Mouse (Mus musculus) lung, adult 2 months (tissue): ENCODE measurements at regions not wholly inside any gene's neighbourhood (a gene's known extent, or its start where the extent isn't known, plus 50 kb on each side); places are given as distances from the start of the nearest gene placed in this dataset.

Source experiments
- DNase-seq: peaks from one replicate; pipeline ENCODE4 v3.0.0; 2022
- H3K4me1 ChIP-seq: fragments of 200-500 bp; 2 replicates; pipeline ENCODE4 v1.6.1; 2011; ENCODE audit warnings: low read length; ENCODE audit not compliant: control insufficient read depth, insufficient read depth
- H3K4me3 ChIP-seq: fragments of 200-500 bp; replicated peaks from 2 replicates; pipeline ENCODE3; 2011; ENCODE audit warnings: low read depth, mild to moderate bottlenecking, control low read depth, low read length; ENCODE audit errors: extremely low read depth
- CTCF ChIP-seq: fragments of 200-500 bp; IDR thresholded peaks from 2 replicates; pipeline ENCODE4 v1.5.1; 2011; ENCODE audit warnings: mild to moderate bottlenecking, low read length, control low read depth; ENCODE audit not compliant: insufficient read depth
- POLR2A ChIP-seq: fragments of 200-500 bp; IDR thresholded peaks from 2 replicates; pipeline ENCODE4 v1.6.1; 2011; ENCODE audit warnings: low read depth, mild to moderate bottlenecking, control low read depth, low read length, borderline replicate concordance; ENCODE audit errors: extremely low read depth
- WGBS: fragments of 180-500 bp; shearing (Covaris S2); methylation state at CpG from one replicate; pipeline ENCODE4 v1.1.7; 2018; 5-methylcytosine and 5-hydroxymethylcytosine counted together

DNA sequence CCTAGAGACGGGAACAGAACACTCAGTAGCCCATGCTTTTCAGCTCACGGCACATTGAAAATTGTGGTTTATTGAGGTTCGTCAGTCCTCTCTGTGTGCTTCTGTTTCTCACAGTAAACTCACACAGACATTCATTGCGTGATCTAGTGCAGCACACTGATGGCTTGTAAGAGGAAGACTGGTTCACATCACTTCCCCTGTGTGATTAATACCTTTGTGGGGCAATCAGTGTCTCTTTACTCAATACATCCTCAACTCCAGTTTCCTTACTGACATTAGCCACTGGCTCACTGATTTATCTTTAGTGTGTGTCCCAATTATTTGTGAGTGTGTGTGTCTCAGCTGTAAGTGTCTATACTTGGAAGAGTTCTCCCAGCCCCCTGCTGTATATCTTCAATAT, 162.2 kb downstream of the Dusp6 start:
- no peak for TF ChIP-seq CTCF
- TF ChIP-seq POLR2A = no peak
- DNase-seq = no peak
- no peak overlapping the region for H3K4me3 ChIP-seq
- H3K4me1 ChIP-seq = no peaks in the 10 kb centered on the region
- 89% methylated on average over 4 of the region's 4 CpGs for WGBS

DNA sequence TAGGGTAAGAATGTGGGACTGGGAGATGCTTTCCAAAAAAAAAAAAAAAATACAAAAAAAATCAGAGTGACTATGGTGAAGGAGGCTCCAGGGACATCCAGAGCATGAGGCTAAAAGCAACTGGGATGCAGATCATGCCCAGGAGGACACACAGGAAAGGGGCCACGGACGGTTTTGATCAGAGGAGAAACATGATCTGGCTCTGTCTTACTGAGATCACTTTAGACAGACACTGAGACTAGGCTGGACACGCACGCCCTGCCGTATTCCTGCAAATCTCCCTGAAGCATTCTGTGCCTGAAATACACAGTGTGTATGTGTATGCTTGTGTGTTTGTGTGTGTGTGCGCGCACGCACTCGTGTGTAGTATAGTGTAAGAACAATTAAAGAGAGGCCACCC, 167.1 kb downstream of the Dusp6 start:
- DNase-seq = no peak
- WGBS = 92% methylated on average over 9 of the region's 9 CpGs
- Histone ChIP-seq H3K4me3 (no peak overlapping the region), H3K4me1 (no peaks in the 10 kb centered on the region; the same call in 1 of the 2 replicates)
- TF ChIP-seq CTCF (no peak), POLR2A (no peak)

DNA sequence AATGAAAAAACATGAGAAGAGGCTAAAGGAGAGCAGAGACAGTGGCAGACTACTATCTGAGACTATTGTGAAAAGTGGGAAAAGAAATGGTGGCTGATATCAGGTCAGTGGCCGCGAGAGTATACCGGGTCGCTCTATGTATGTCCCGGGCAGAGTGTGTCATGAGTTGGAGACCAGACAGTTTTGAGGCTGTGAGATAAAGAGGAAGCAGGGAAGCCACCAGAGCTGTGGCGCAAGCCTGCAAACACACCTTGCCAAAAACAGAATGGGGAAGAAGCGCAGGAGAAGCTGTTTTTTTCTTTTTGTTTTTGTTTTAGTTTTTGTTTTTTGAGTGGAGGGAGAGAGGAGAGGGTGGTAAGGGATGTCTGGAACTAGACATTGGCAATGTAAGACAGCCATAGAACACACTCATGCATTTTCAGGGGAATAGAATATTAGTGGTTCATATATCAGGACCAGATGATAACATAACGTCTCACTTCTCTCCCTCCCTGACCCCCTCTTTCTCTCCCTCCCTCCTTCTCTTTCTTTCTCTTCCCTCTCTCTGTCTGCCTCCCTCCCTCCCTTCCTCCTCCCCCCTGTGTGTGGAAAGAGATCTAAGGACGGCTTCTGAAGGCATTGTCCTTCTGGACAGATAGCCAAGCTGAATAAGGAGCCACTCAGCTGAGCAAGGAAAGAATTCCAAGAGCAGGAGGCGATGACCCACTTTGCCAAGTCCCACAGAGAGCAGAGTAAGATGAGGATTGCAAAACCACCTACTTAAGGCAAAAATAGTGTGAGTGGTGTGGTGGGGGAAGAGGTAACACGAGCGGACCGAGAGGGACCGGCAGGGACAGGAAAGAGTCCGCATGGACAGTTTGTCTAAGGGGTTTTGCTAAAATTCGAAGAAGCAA, 167.9 kb downstream of the Dusp6 start:
- no peak overlapping the region for H3K4me3 ChIP-seq
- no peak for DNase-seq
- H3K4me1 ChIP-seq = no peaks in the 10 kb centered on the region; the same call in 1 of the 2 replicates
- 52% methylated on average over 16 of the region's 16 CpGs for WGBS
- TF ChIP-seq CTCF (no peak), POLR2A (no peak)

DNA sequence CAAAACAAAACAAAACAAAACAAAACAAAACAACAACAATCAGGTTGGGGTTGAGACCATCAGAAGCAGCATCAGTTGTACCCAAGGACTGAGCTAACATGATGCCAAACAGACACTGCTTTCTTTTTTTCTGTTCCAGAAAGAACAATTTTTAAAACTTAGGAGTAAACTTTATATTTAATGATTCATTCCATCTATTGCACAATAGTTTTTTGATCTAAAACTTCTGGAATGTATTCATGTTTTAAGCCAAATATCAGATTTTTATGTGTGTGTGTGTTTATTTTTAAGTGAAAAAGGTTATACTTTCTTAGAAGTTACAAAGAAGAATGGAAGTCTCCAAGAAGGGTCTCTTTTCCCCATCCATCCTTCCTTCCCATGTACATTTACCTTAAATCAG, 174.0 kb downstream of the Dusp6 start:
- Histone ChIP-seq H3K4me3 (no peak overlapping the region), H3K4me1 (peaks cover 9% of the 10 kb centered on the region)
- TF ChIP-seq POLR2A (no peak), CTCF (no peak)
- no peak for DNase-seq

DNA sequence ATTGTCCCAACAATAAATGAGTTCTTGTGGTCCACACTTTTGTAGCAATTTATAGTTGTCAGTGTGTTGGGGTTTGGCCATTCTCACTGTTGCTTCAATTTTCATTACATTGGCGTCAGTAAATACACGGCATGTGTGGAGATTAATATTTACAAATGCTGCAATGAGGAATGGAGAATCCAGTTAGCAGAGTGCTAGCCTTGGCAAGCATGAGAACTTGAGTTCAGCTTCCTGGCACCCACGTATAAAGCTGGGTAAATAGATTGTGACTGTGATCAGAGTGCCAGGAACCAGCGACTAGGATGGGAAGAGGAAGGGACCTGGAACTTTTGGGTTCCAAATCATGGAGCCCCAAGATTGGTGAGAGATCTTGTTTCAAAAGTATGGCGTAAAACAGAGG, 177.1 kb downstream of the Dusp6 start:
- DNase-seq = no peak
- TF ChIP-seq CTCF = no peak
- TF ChIP-seq POLR2A = no peak
- WGBS = 62% methylated on average over 5 of the region's 5 CpGs

DNA sequence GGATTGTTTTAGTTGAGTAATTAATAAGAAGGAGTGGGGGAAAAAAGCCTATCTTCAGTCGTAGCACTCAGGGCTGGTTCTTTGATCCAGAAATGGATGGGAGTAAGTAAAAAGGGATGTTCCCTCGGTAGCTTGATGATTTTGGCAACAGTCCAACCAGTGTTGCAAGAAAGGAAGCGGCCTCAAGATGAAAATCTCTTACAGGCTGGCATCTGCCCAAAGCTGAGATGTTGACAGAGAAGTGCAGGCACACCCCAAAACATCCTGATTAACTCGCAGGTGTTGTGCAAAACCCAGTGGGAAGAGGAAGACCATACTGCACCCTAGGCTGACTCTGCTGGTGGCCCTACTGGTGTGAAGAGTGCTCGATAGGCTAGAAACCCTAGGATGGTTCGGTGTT, 178.0 kb downstream of the Dusp6 start:
- 9% methylated on average over 6 of the region's 6 CpGs for WGBS
- no peak for TF ChIP-seq CTCF
- TF ChIP-seq POLR2A = no peak

More for the DNA sequence above, 177.1 kb downstream of the Dusp6 start:
- H3K4me3 ChIP-seq = no peak overlapping the region
- peaks cover 12% of the 10 kb centered on the region for H3K4me1 ChIP-seq

GRCm38 (mm10) chr10:99441931-99442330, 178.9 kb downstream of the Dusp6 start:
- TF ChIP-seq POLR2A (no peak), CTCF (no peak)
- no peak overlapping the region for H3K4me3 ChIP-seq
- WGBS = 35% methylated on average over 10 of the region's 10 CpGs
- DNase-seq = no peak
- H3K4me1 ChIP-seq = peaks cover 12% of the 10 kb centered on the region

More for the DNA sequence above, 178.0 kb downstream of the Dusp6 start:
- no peak overlapping the region for H3K4me3 ChIP-seq
- peaks cover 12% of the 10 kb centered on the region for H3K4me1 ChIP-seq
- peak; percentile 70 for DNase-seq

GRCm38 (mm10) chr10:99443453-99444170, 180.6 kb downstream of the Dusp6 start:
- no peak for TF ChIP-seq POLR2A
- TF ChIP-seq CTCF = no peak

GRCm38 (mm10) chr10:99450714-99451625, 187.9 kb downstream of the Dusp6 start:
- Histone ChIP-seq H3K4me3 (no peak overlapping the region), H3K4me1 (no peaks in the 10 kb centered on the region)
- TF ChIP-seq POLR2A (no peak), CTCF (no peak)
- 66% methylated on average over 9 of the region's 9 CpGs for WGBS
- DNase-seq = no peak

More at GRCm38 (mm10) chr10:99443453-99444170, 180.6 kb downstream of the Dusp6 start:
- no peak for DNase-seq
- WGBS = 90% methylated on average over 18 of the region's 18 CpGs
- H3K4me3 ChIP-seq = no peak overlapping the region
- peaks cover 12% of the 10 kb centered on the region for H3K4me1 ChIP-seq
